ENCODE assay signal across 23 mouse cellular contexts in genomic region chr5:123196746-123197145, GRCm38 (mm10). TPM values are rescaled to one million over a fixed set of nuclear protein-coding genes. Genes with fewer than 3 reads are reported as not detected.
"Had no signal": no experiment of that assay in that cellular context is flagged by ENCODE, and none has a peak within 500 bp of the region (broad histone marks: within the 10 kb centered on the region; RNA-seq: fewer than 3 reads in every experiment).

No protein-coding gene starts in this region.

- H3K4me1 ChIP-seq: limb, embryonic 10.5 days; limb, embryonic 13.5 days; lung, embryonic 15.5 days had no signal

- ATAC-seq: intestine, embryonic 16.5 days; midbrain, embryonic 13.5 days had no signal

- H3K27me3 ChIP-seq: limb, embryonic 13.5 days; lung, embryonic 15.5 days; midbrain, embryonic 13.5 days had no signal

- H3K4me3 ChIP-seq: limb, embryonic 10.5 days; limb, embryonic 13.5 days; lung, embryonic 15.5 days; megakaryocyte, embryonic 14.5 days; midbrain, embryonic 10.5 days; midbrain, embryonic 13.5 days had no signal

- DNase-seq: kidney, adult 18-20 months; kidney, adult 9 months; kidney, postnatal 25 days; layer of hippocampus, postnatal 36 days; lung, adult 18-20 months; lung, postnatal 10 days; lung, postnatal 36 days; thymus, adult 2 months; thymus, postnatal 14 days; thymus, postnatal 4 days had no signal

- H3K9me3 ChIP-seq: limb, embryonic 10.5 days; limb, embryonic 13.5 days; lung, embryonic 15.5 days; megakaryocyte, embryonic 14.5 days; midbrain, embryonic 10.5 days; midbrain, embryonic 13.5 days had no signal

- H3K36me3 ChIP-seq: limb, embryonic 10.5 days; limb, embryonic 13.5 days; lung, embryonic 15.5 days; midbrain, embryonic 10.5 days; midbrain, embryonic 13.5 days had no signal

- H3K9ac ChIP-seq: limb, embryonic 13.5 days; lung, embryonic 15.5 days; midbrain, embryonic 13.5 days had no signal

- H3K27ac ChIP-seq: limb, embryonic 10.5 days; limb, embryonic 13.5 days; lung, embryonic 15.5 days; midbrain, embryonic 10.5 days; midbrain, embryonic 13.5 days had no signal

- H3K4me2 ChIP-seq: limb, embryonic 13.5 days; lung, embryonic 15.5 days; midbrain, embryonic 13.5 days had no signal

RNA-seq across cellular contexts. Expression of gene Hpd, which starts 14.2 kb away (rescaled TPM):
- total RNA-seq: layer of hippocampus, adult 8-10 months; layer of hippocampus, postnatal 36 days; left cerebral cortex, adult 8-10 months; left cerebral cortex, postnatal 14 days; midbrain, postnatal 0 days had no signal
- polyA plus RNA-seq: limb, embryonic 10.5 days; limb, embryonic 13.5 days; lung, embryonic 15.5 days; midbrain, embryonic 10.5 days; midbrain, embryonic 13.5 days; midbrain, postnatal 0 days; neural tube, embryonic 11.5 days; neural tube, embryonic 14.5 days had no signal
